ENCODE assay signal across 24 mouse cellular contexts in genomic region chr10:121254343-121254742, GRCm38 (mm10).
"Had no signal": no experiment of that assay in that cellular context is flagged by ENCODE, and none has a peak within 500 bp of the region (broad histone marks: within the 10 kb centered on the region; RNA-seq: fewer than 3 reads in every experiment).

No protein-coding gene starts in this region.

- H3K9me3 ChIP-seq: embryonic facial prominence, embryonic 10.5 days; embryonic facial prominence, embryonic 12.5 days; embryonic facial prominence, embryonic 13.5 days; embryonic facial prominence, embryonic 15.5 days; forebrain, embryonic 10.5 days; forebrain, embryonic 12.5 days; forebrain, embryonic 13.5 days; forebrain, embryonic 15.5 days had no signal

- H3K4me1 ChIP-seq: forebrain, embryonic 12.5 days; forebrain, embryonic 13.5 days; forebrain, embryonic 15.5 days had no signal

- H3K4me3 ChIP-seq: embryonic facial prominence, embryonic 10.5 days; embryonic facial prominence, embryonic 12.5 days; embryonic facial prominence, embryonic 13.5 days; embryonic facial prominence, embryonic 15.5 days; erythroblast, embryonic 14.5 days; forebrain, embryonic 10.5 days; forebrain, embryonic 12.5 days; forebrain, embryonic 13.5 days; forebrain, embryonic 15.5 days; gastrocnemius, adult 2 months; heart, adult 2 months had no signal

- H3K27me3 ChIP-seq: embryonic facial prominence, embryonic 13.5 days; embryonic facial prominence, embryonic 15.5 days; forebrain, embryonic 15.5 days had no signal

- H3K4me2 ChIP-seq: embryonic facial prominence, embryonic 12.5 days; embryonic facial prominence, embryonic 13.5 days; embryonic facial prominence, embryonic 15.5 days; forebrain, embryonic 12.5 days; forebrain, embryonic 13.5 days; forebrain, embryonic 15.5 days had no signal

- H3K27ac ChIP-seq: embryonic facial prominence, embryonic 10.5 days; embryonic facial prominence, embryonic 12.5 days; embryonic facial prominence, embryonic 13.5 days; embryonic facial prominence, embryonic 15.5 days; forebrain, embryonic 10.5 days; forebrain, embryonic 12.5 days; forebrain, embryonic 13.5 days; forebrain, embryonic 15.5 days; gastrocnemius, adult 2 months; heart, adult 2 months had no signal

- DNase-seq: cerebellum, adult 9-11 months; cerebellum, postnatal 10 days; cerebellum, postnatal 14 days; cerebellum, postnatal 25 days; cerebellum, postnatal 36 days; embryo, embryonic 11 days; forebrain, postnatal 0 days; gastrocnemius, adult 2 months; gastrocnemius, postnatal 10 days; gastrocnemius, postnatal 14 days; gastrocnemius, postnatal 25 days; gastrocnemius, postnatal 36 days; heart, adult 11 months; heart, adult 18-20 months; heart, adult 2 months had no signal

- H3K36me3 ChIP-seq: embryonic facial prominence, embryonic 10.5 days; embryonic facial prominence, embryonic 12.5 days; embryonic facial prominence, embryonic 13.5 days; embryonic facial prominence, embryonic 15.5 days; forebrain, embryonic 10.5 days; forebrain, embryonic 12.5 days; forebrain, embryonic 15.5 days had no signal

- H3K9ac ChIP-seq: embryonic facial prominence, embryonic 12.5 days; embryonic facial prominence, embryonic 13.5 days; embryonic facial prominence, embryonic 15.5 days; forebrain, embryonic 12.5 days; forebrain, embryonic 13.5 days; forebrain, embryonic 15.5 days; forebrain, postnatal 0 days had no signal
